In genomic region chr6:49214928-49215747, GRCm38 (mm10) we compare ENCODE assay signal across 8 mouse cellular contexts. TPM values are rescaled to one million over a fixed set of nuclear protein-coding genes. Genes with fewer than 3 reads are reported as not detected.
A peak's percentile ranks its signal among the peaks of the same experiment; 100 is the strongest.
DNase-seq lines count a peak whose midpoint lies in the region; ATAC-seq and TF ChIP-seq lines count a peak whose summit lies in the region.

Igf2bp3 (minus strand) TSS chr6:49214957.

- under 1% methylated on average over 62 of the region's 68 CpGs for WGBS in lung, embryonic 14.5 days
- WGBS in bone marrow, adult 2 months, result under 1% methylated on average over 67 of the region's 68 CpGs
- under 1% methylated on average over 57 of the region's 68 CpGs for WGBS in midbrain, postnatal 0 days

- H3K36me3 ChIP-seq in lung, embryonic 14.5 days (ENCODE audit: insufficient read depth), result no peaks in the 10 kb centered on the region
- H3K36me3 ChIP-seq in midbrain, postnatal 0 days (ENCODE audit: insufficient read depth, low read length), result no peaks in the 10 kb centered on the region

- peak within 1 kb of the TSS; percentile 97 for H3K4me2 ChIP-seq in lung, embryonic 14.5 days
- peak within 1 kb of the TSS; percentile 91 for H3K4me2 ChIP-seq in midbrain, postnatal 0 days (ENCODE audit: low read depth, low read length, poor library complexity, severe bottlenecking)

- H3K9me3 ChIP-seq in lung, embryonic 14.5 days (ENCODE audit: low read depth, low read length), result no peaks in the 10 kb centered on the region
- no peaks in the 10 kb centered on the region for H3K9me3 ChIP-seq in midbrain, postnatal 0 days (ENCODE audit: low read length)

- H3K27me3 ChIP-seq in lung, embryonic 14.5 days (ENCODE audit: insufficient read depth, low read length), result no peaks in the 10 kb centered on the region
- H3K27me3 ChIP-seq in midbrain, postnatal 0 days (ENCODE audit: insufficient read depth, low read length), result peaks cover 5% of the 10 kb centered on the region; the same call in 1 of the 2 replicates

- H3K9ac ChIP-seq in lung, embryonic 14.5 days, result peak within 1 kb of the TSS; percentile 93
- peak within 1 kb of the TSS; percentile 73 for H3K9ac ChIP-seq in midbrain, postnatal 0 days (replicated peaks; ENCODE audit: low read length, poor library complexity, severe bottlenecking)

- H3K4me3 ChIP-seq in lung, embryonic 14.5 days (ENCODE audit: low read depth, low read length), result peak within 1 kb of the TSS; percentile 94
- peak within 1 kb of the TSS; percentile 31 for H3K4me3 ChIP-seq in bone marrow, adult 2 months (replicated peaks; ENCODE audit: control insufficient read depth, low read depth, low read length)
- peak within 1 kb of the TSS; percentile 69 for H3K4me3 ChIP-seq in midbrain, postnatal 0 days (ENCODE audit: low read depth, low read length)

- H3K27ac ChIP-seq in lung, embryonic 14.5 days (ENCODE audit: low read depth), result peak within 1 kb of the TSS; percentile 100
- no peak within 1 kb of the TSS; the same call in 1 of the 2 replicates for H3K27ac ChIP-seq in bone marrow, adult 2 months (ENCODE audit: control insufficient read depth, insufficient read depth, low read depth, low read length, poor library complexity)
- H3K27ac ChIP-seq in midbrain, postnatal 0 days (ENCODE audit: low read depth, low read length), result peak within 1 kb of the TSS; percentile 65

- no peak for TF ChIP-seq CTCF in lung, embryonic 14.5 days (IDR thresholded peaks at IDR 0.05; ENCODE audit: low read depth)
- TF ChIP-seq CTCF in bone marrow, adult 2 months (IDR thresholded peaks at IDR 0.05; ENCODE audit: control insufficient read depth, insufficient read depth, low read length), result no peak
- no peak for TF ChIP-seq CTCF in midbrain, postnatal 0 days (IDR thresholded peaks at IDR 0.05)

- peaks cover 8% of the 10 kb centered on the region; the same call in 1 of the 2 replicates for H3K4me1 ChIP-seq in lung, embryonic 14.5 days (ENCODE audit: insufficient read depth)
- H3K4me1 ChIP-seq in bone marrow, adult 2 months (ENCODE audit: control insufficient read depth, insufficient read depth, low read length), result no peaks in the 10 kb centered on the region; the same call in 1 of the 2 replicates
- peaks cover 4% of the 10 kb centered on the region; the same call in 1 of the 2 replicates for H3K4me1 ChIP-seq in midbrain, postnatal 0 days (ENCODE audit: insufficient read depth, low read length)

- ATAC-seq in lung, embryonic 14.5 days (ENCODE audit: insufficient read depth), result peak; percentile 78
- ATAC-seq in midbrain, postnatal 0 days (ENCODE audit: low FRiP score), result peak; percentile 71
- ATAC-seq in frontal cortex, adult (ENCODE audit: low TSS enrichment), result no peak

- peak; percentile 96 for DNase-seq in lung, embryonic 14.5 days
- DNase-seq in lung, postnatal 25 days (ENCODE audit: low spot score), result no peak
- DNase-seq in gastrocnemius, postnatal 4 days (ENCODE audit: low spot score in 2 of 2), result peak; percentile 82 to 89
- peak; percentile 14 to 51 for DNase-seq in kidney, postnatal 25 days
- DNase-seq in midbrain, postnatal 0 days (ENCODE audit: low spot score), result peak; percentile 89
- DNase-seq in thymus, postnatal 14 days, result peak; percentile 96

- TF ChIP-seq POLR2A in bone marrow, adult 2 months (IDR thresholded peaks at IDR 0.05; ENCODE audit: borderline replicate concordance, control insufficient read depth, low read depth, low read length), result no peak

RNA-seq across cellular contexts. Expression of gene Igf2bp3, which starts in this region (rescaled TPM):
- 62.4 and 67.5 TPM in 2 replicates for polyA plus RNA-seq in lung, embryonic 14.5 days (2014; fragmentation: Nextera tagmentation; extraction: Ambion mirVana)
- 0.31 and 2.7 TPM in 2 replicates for polyA plus RNA-seq in bone marrow, adult 2 months (2011; ENCODE audit: insufficient read depth, insufficient read length, low replicate concordance, missing spikeins)
- total RNA-seq in gastrocnemius, postnatal 4 days (2021), result 10 to 100 TPM; 18.6 to 20.8 TPM
- 5.4 and 7.4 TPM in 2 replicates for total RNA-seq in midbrain, postnatal 0 days (2014; rRNA removed)
- polyA plus RNA-seq in midbrain, postnatal 0 days (2015; fragmentation: Nextera tagmentation; extraction: Ambion mirVana), result 8.8 and 10.6 TPM in 2 replicates

Comparison
In these comparisons a context has a peak if more than half of its experiments do, and no peak if none do; other contexts are left out.
1. H3K4me3 ChIP-seq: peak in every context shown above with its lines; median percentile 94 in lung, embryonic 14.5 days; 69 in midbrain, postnatal 0 days; 31 in bone marrow, adult 2 months.